Mouse (Mus musculus): ENCODE data around the gene App. TPM values are rescaled to one million over a fixed set of nuclear protein-coding genes. Genes with fewer than 3 reads are reported as not detected.

App gene
- total and polyA plus RNA-seq, 2 experiments from 2014 or later: 433 to 493 TPM

GRCm38 (mm10) chr16:85127661-85128346 lies 45.8 kb downstream of the App start:
- no peak overlapping the region for H3K9ac ChIP-seq
- H3K27ac ChIP-seq (ENCODE audit: low read depth, low read length): peak overlapping the region; percentile 57
- TF ChIP-seq CTCF (IDR thresholded peaks at IDR 0.05; ENCODE audit: low read depth): no peak
- H3K27me3 ChIP-seq (ENCODE audit: insufficient read depth, low read length): no peaks in the 10 kb centered on the region
- no peaks in the 10 kb centered on the region for H3K9me3 ChIP-seq (ENCODE audit: low read length)
- no peak overlapping the region for H3K4me3 ChIP-seq (ENCODE audit: low read depth, low read length)
- DNase-seq (no peak), ATAC-seq (no peak; the same call in 1 of the 2 replicates)
- H3K4me2 ChIP-seq (ENCODE audit: low read depth): no peak overlapping the region
- H3K36me3 ChIP-seq (ENCODE audit: insufficient read depth): no peaks in the 10 kb centered on the region
- WGBS: 58% methylated on average over 11 of the region's 11 CpGs
- H3K4me1 ChIP-seq (ENCODE audit: insufficient read depth): peaks cover 13% of the 10 kb centered on the region

GRCm38 (mm10) chr16:85124649-85125048 lies 48.9 kb downstream of the App start:
- Histone ChIP-seq H3K36me3 (ENCODE audit: insufficient read depth) (0 out of 2 replicates have a peak, but pooled peaks cover 2% of the 10 kb centered on the region), H3K27ac (ENCODE audit: low read depth, low read length) (no peak overlapping the region), H3K4me3 (ENCODE audit: low read depth, low read length) (no peak overlapping the region), H3K4me2 (ENCODE audit: low read depth) (no peak overlapping the region), H3K27me3 (ENCODE audit: insufficient read depth, low read length) (no peaks in the 10 kb centered on the region), H3K9me3 (ENCODE audit: low read length) (no peaks in the 10 kb centered on the region), H3K4me1 (ENCODE audit: insufficient read depth) (peaks cover 13% of the 10 kb centered on the region), H3K9ac (no peak overlapping the region)
- 73% methylated on average over 4 of the region's 4 CpGs for WGBS
- ATAC-seq: no peak
- no peak for TF ChIP-seq CTCF (IDR thresholded peaks at IDR 0.05; ENCODE audit: low read depth)
- no peak for DNase-seq

GRCm38 (mm10) chr16:85121983-85122382 lies 51.6 kb downstream of the App start:
- no peak for ATAC-seq

GRCm38 (mm10) chr16:85118916-85119315 lies 54.6 kb downstream of the App start:
- DNase-seq: no peak
- no peak for TF ChIP-seq CTCF (IDR thresholded peaks at IDR 0.05; ENCODE audit: low read depth)
- H3K4me3 ChIP-seq (ENCODE audit: low read depth, low read length): no peak overlapping the region
- no peak overlapping the region for H3K4me2 ChIP-seq (ENCODE audit: low read depth)
- peaks cover 18% of the 10 kb centered on the region for H3K36me3 ChIP-seq (ENCODE audit: insufficient read depth)
- ATAC-seq: no peak
- H3K4me1 ChIP-seq (ENCODE audit: insufficient read depth): no peaks in the 10 kb centered on the region
- H3K9ac ChIP-seq: no peak overlapping the region
- no peaks in the 10 kb centered on the region for H3K27me3 ChIP-seq (ENCODE audit: insufficient read depth, low read length)
- 95% methylated on average over 6 of the region's 6 CpGs for WGBS
- no peaks in the 10 kb centered on the region for H3K9me3 ChIP-seq (ENCODE audit: low read length)
- no peak overlapping the region for H3K27ac ChIP-seq (ENCODE audit: low read depth, low read length)

More at GRCm38 (mm10) chr16:85121983-85122382, 51.6 kb downstream of the App start:
- 0 out of 2 replicates have a peak, but pooled peaks cover under 1% of the 10 kb centered on the region for H3K4me1 ChIP-seq (ENCODE audit: insufficient read depth)
- H3K4me3 ChIP-seq (ENCODE audit: low read depth, low read length): no peak overlapping the region
- peaks cover 15% of the 10 kb centered on the region for H3K36me3 ChIP-seq (ENCODE audit: insufficient read depth)
- 82% methylated on average over 5 of the region's 5 CpGs for WGBS
- DNase-seq: no peak
- H3K27me3 ChIP-seq (ENCODE audit: insufficient read depth, low read length): no peaks in the 10 kb centered on the region
- H3K9ac ChIP-seq: no peak overlapping the region
- H3K27ac ChIP-seq (ENCODE audit: low read depth, low read length): no peak overlapping the region
- no peaks in the 10 kb centered on the region for H3K9me3 ChIP-seq (ENCODE audit: low read length)
- H3K4me2 ChIP-seq (ENCODE audit: low read depth): no peak overlapping the region
- TF ChIP-seq CTCF (IDR thresholded peaks at IDR 0.05; ENCODE audit: low read depth): no peak

GRCm38 (mm10) chr16:85117541-85117940 lies 56.0 kb downstream of the App start:
- Histone ChIP-seq H3K4me3 (ENCODE audit: low read depth, low read length) (no peak overlapping the region), H3K9me3 (ENCODE audit: low read length) (no peaks in the 10 kb centered on the region), H3K4me2 (ENCODE audit: low read depth) (no peak overlapping the region), H3K27ac (ENCODE audit: low read depth, low read length) (no peak overlapping the region), H3K9ac (no peak overlapping the region), H3K27me3 (ENCODE audit: insufficient read depth, low read length) (no peaks in the 10 kb centered on the region), H3K4me1 (ENCODE audit: insufficient read depth) (no peaks in the 10 kb centered on the region), H3K36me3 (ENCODE audit: insufficient read depth) (peaks cover 18% of the 10 kb centered on the region)
- ATAC-seq: peak; percentile 38
- 25% methylated on average over 1 of the region's 1 CpGs for WGBS
- TF ChIP-seq CTCF (IDR thresholded peaks at IDR 0.05; ENCODE audit: low read depth): no peak
- DNase-seq: no peak

- H3K4me2 ChIP-seq (ENCODE audit: low read depth): no peak overlapping the region
- no peak overlapping the region for H3K9ac ChIP-seq
- no peaks in the 10 kb centered on the region for H3K9me3 ChIP-seq (ENCODE audit: low read length)
- no peak overlapping the region for H3K4me3 ChIP-seq (ENCODE audit: low read depth, low read length)
- no peak overlapping the region for H3K27ac ChIP-seq (ENCODE audit: low read depth, low read length)
- peak; percentile 80 for ATAC-seq
- no peak for DNase-seq
- peaks cover 3% of the 10 kb centered on the region for H3K4me1 ChIP-seq (ENCODE audit: insufficient read depth)
- WGBS: 69% methylated on average over 5 of the region's 5 CpGs
- no peaks in the 10 kb centered on the region for H3K27me3 ChIP-seq (ENCODE audit: insufficient read depth, low read length)
- H3K36me3 ChIP-seq (ENCODE audit: insufficient read depth): peaks cover 18% of the 10 kb centered on the region
- no peak for TF ChIP-seq CTCF (IDR thresholded peaks at IDR 0.05; ENCODE audit: low read depth)
Measured at GRCm38 (mm10) chr16:85115837-85116236, 57.7 kb downstream of the App start.

- Histone ChIP-seq H3K9me3 (ENCODE audit: low read length) (no peaks in the 10 kb centered on the region), H3K4me1 (ENCODE audit: insufficient read depth) (peaks cover 13% of the 10 kb centered on the region), H3K27ac (ENCODE audit: low read depth, low read length) (no peak overlapping the region), H3K4me3 (ENCODE audit: low read depth, low read length) (no peak overlapping the region), H3K9ac (no peak overlapping the region), H3K36me3 (ENCODE audit: insufficient read depth) (peaks cover 17% of the 10 kb centered on the region), H3K4me2 (ENCODE audit: low read depth) (no peak overlapping the region), H3K27me3 (ENCODE audit: insufficient read depth, low read length) (no peaks in the 10 kb centered on the region)
- no peak for DNase-seq
- 98% methylated on average over 1 of the region's 1 CpGs for WGBS
- ATAC-seq: no peak
- no peak for TF ChIP-seq CTCF (IDR thresholded peaks at IDR 0.05; ENCODE audit: low read depth)
Measured at GRCm38 (mm10) chr16:85114742-85115141, 58.8 kb downstream of the App start.

Measured in forebrain, postnatal 0 days (tissue).